Mouse (Mus musculus) urinary bladder, postnatal 14 days (tissue): ENCODE data around the gene Galntl5.
A peak's percentile ranks its signal among the peaks of the same experiment; 100 is the strongest.
"Not testable (repeated sequence)": the region's sequence is repeated elsewhere in the genome, so short reads cannot be mapped to it uniquely, and the experiment has no call there.

Source experiments
- DNase-seq: peaks from one replicate; pipeline ENCODE4 v3.0.0; 2021; ENCODE audit warnings: low spot score

The Galntl5 gene

GRCm38 (mm10) chr5:25181004-25181531, at the start of gene Galntl5:
Gene Galntl5 (plus strand): TSS chr5:25181460.
- DNase-seq = no peak

GRCm38 (mm10) chr5:25146705-25147104, 34.6 kb upstream of the Galntl5 start:
- no peak for DNase-seq

- DNase-seq = no peak
These were observed 31.8 kb upstream of the Galntl5 start for GRCm38 (mm10) chr5:25149331-25149965.

- no peak for DNase-seq
These were observed 27.8 kb upstream of the Galntl5 start for GRCm38 (mm10) chr5:25153491-25153890.

GRCm38 (mm10) chr5:25153996-25154395, 27.3 kb upstream of the Galntl5 start:
- no peak for DNase-seq

- DNase-seq = no peak
These were observed 26.4 kb upstream of the Galntl5 start for GRCm38 (mm10) chr5:25154823-25155222.

GRCm38 (mm10) chr5:25155351-25155750, 25.9 kb upstream of the Galntl5 start:
- no peak for DNase-seq

- DNase-seq = no peak
These were observed 24.1 kb upstream of the Galntl5 start for GRCm38 (mm10) chr5:25157136-25157535.

- no peak for DNase-seq
These were observed 20.7 kb upstream of the Galntl5 start for GRCm38 (mm10) chr5:25160515-25160914.

- DNase-seq = no peak
These were observed 18.3 kb upstream of the Galntl5 start for GRCm38 (mm10) chr5:25162981-25163380.

GRCm38 (mm10) chr5:25163938-25164337, 17.3 kb upstream of the Galntl5 start:
- DNase-seq = no peak

GRCm38 (mm10) chr5:25164341-25164740, 16.9 kb upstream of the Galntl5 start:
- DNase-seq = no peak

GRCm38 (mm10) chr5:25165102-25165788, 16.0 kb upstream of the Galntl5 start:
- no peak for DNase-seq

- DNase-seq = no peak
These were observed 15.5 kb upstream of the Galntl5 start for GRCm38 (mm10) chr5:25165789-25166135.

GRCm38 (mm10) chr5:25166665-25167064, 14.6 kb upstream of the Galntl5 start:
- DNase-seq = no peak

GRCm38 (mm10) chr5:25177937-25178336, 3.3 kb upstream of the Galntl5 start:
- DNase-seq = not testable (repeated sequence)

- not testable (repeated sequence) for DNase-seq
These were observed 2.7 kb upstream of the Galntl5 start for GRCm38 (mm10) chr5:25178543-25178942.

GRCm38 (mm10) chr5:25179284-25179683, 2.0 kb upstream of the Galntl5 start:
- no peak for DNase-seq

- no peak for DNase-seq
These were observed 1.2 kb upstream of the Galntl5 start for GRCm38 (mm10) chr5:25179936-25180488.

GRCm38 (mm10) chr5:25183595-25183994, 2.3 kb downstream of the Galntl5 start:
- DNase-seq = no peak

GRCm38 (mm10) chr5:25184594-25184993, 3.3 kb downstream of the Galntl5 start:
- no peak for DNase-seq

- DNase-seq = no peak
These were observed 6.5 kb downstream of the Galntl5 start for GRCm38 (mm10) chr5:25187727-25188126.

GRCm38 (mm10) chr5:25188802-25189201, 7.5 kb downstream of the Galntl5 start:
- peak; percentile 39 for DNase-seq
